Mouse (Mus musculus): ENCODE measurements around the gene Ctns.

The Ctns gene

GRCm38 (mm10) chr11:73136587-73136986 lies 62.3 kb downstream of the Ctns start:
- POLR2A ChIA-PET: interaction anchor here in 2 of 4 experiments (0.6 to 4.0 kb wide), 4 partner anchors 10 to 62 kb away, joined by 3 to 18 read pairs (median 4); partner anchors contain the start of genes Ctns (in 1 of the 2) and Shpk (in 1 of the 2)
- CTCF ChIA-PET: interaction anchor here in 1 of 4 experiments (0.9 to 2.4 kb wide), 3 partner anchors 33 to 129 kb away, joined by 4 to 13 read pairs (median 9); no protein-coding TSS in a partner anchor

GRCm38 (mm10) chr11:73134222-73134621 lies 64.6 kb downstream of the Ctns start:
- ChIA-PET POLR2A (interaction anchor here (0.6 to 1.5 kb wide), 11 partner anchors 9 to 1439 kb away, joined by 3 to 7 read pairs (median 3); partner anchors contain the start of genes Camkk1 (in 1 of the 4), Ctns (in 1 of the 4) and Shpk (in 1 of the 4)), CTCF (no interaction called here)
